Mouse (Mus musculus) small intestine, adult 2 months (tissue): ENCODE measurements around the gene Mup4. TPM values are rescaled to one million over a fixed set of nuclear protein-coding genes. Genes with fewer than 3 reads are reported as not detected.

Source experiments
- H3K27ac ChIP-seq: fragments of 200-500 bp; 2 replicates; pipeline ENCODE4 v1.5.1; 2012; ENCODE audit warnings: low read depth, low read length, control low read depth, inconsistent platforms; ENCODE audit not compliant: insufficient read depth
- H3K27me3 ChIP-seq: fragments of 200-500 bp; 2 replicates; pipeline ENCODE4 v1.6.1; 2012; ENCODE audit warnings: mild to moderate bottlenecking, moderate library complexity, low read length, inconsistent platforms; ENCODE audit not compliant: control insufficient read depth, insufficient read depth
- H3K36me3 ChIP-seq: fragments of 200-500 bp; 2 replicates; pipeline ENCODE4 v1.6.1; 2012; ENCODE audit warnings: mild to moderate bottlenecking, low read length, control low read depth, inconsistent platforms; ENCODE audit not compliant: control insufficient read depth, insufficient read depth
- H3K4me1 ChIP-seq: fragments of 200-500 bp; 2 replicates; pipeline ENCODE4 v1.6.1; 2012; ENCODE audit warnings: low read length, inconsistent platforms, mixed read lengths; ENCODE audit not compliant: control insufficient read depth, insufficient read depth, insufficient read length
- H3K4me3 ChIP-seq: fragments of 200-500 bp; 2 replicates; pipeline ENCODE4 v1.5.1; 2012; ENCODE audit warnings: low read depth, mild to moderate bottlenecking, control low read depth, inconsistent platforms, low read length, moderate library complexity
- CTCF ChIP-seq: fragments of 200-500 bp; IDR thresholded peaks from 2 replicates; pipeline ENCODE4 v1.5.1; 2012; ENCODE audit warnings: low read depth, mild to moderate bottlenecking, control low read depth, inconsistent platforms, low read length, moderate library complexity, mixed read lengths; ENCODE audit not compliant: insufficient replicate concordance, insufficient read length; ENCODE audit errors: extremely low read depth
- POLR2A ChIP-seq: fragments of 200-500 bp; IDR thresholded peaks from 2 replicates; pipeline ENCODE4 v1.6.1; 2012; ENCODE audit warnings: low read depth, mild to moderate bottlenecking, control low read depth, inconsistent platforms, low read length, moderate library complexity
- WGBS: fragments of 180-500 bp; shearing (Covaris S2); methylation state at CpG from one replicate; pipeline ENCODE4 v1.1.7; 2018; 5-methylcytosine and 5-hydroxymethylcytosine counted together
- polyA plus RNA-seq: library from polyadenylated mRNA; depleted of rRNA; stranded (reverse); fragments of >200 nt; gene quantifications from 2 replicates; pipeline ENCODE4 v1.2.3, GENCODE M21; 2012; rRNA removed

Gene Mup4
- polyA plus RNA-seq, 1 experiment = not detected

DNA sequence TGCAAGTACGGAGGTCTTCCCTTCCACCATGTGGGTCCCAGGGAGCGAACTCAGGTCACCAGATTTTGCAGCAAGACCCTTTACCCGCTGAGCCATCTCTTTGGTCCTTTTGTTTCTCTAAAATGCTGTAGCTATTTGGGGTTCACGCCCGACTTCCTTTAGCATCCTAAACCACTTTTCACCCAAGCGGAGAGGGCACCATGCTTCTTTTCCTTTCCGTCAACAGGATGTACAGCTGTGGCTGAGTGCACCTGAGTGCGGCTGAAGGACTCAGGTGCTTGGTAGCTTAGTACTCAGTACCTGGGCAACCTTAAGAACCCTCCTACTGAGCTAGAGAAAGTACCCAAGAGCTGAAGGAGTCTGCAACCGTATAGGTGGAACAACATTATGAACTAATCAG, 35.4 kb downstream of the Mup4 start:
- no peaks in the 10 kb centered on the region for H3K27me3 ChIP-seq
- no peak for TF ChIP-seq POLR2A
- H3K4me3 ChIP-seq = no peak overlapping the region
- H3K4me1 ChIP-seq = no peaks in the 10 kb centered on the region
- H3K36me3 ChIP-seq = no peaks in the 10 kb centered on the region
- 87% methylated on average over 9 of the region's 9 CpGs for WGBS
- no peak overlapping the region for H3K27ac ChIP-seq

DNA sequence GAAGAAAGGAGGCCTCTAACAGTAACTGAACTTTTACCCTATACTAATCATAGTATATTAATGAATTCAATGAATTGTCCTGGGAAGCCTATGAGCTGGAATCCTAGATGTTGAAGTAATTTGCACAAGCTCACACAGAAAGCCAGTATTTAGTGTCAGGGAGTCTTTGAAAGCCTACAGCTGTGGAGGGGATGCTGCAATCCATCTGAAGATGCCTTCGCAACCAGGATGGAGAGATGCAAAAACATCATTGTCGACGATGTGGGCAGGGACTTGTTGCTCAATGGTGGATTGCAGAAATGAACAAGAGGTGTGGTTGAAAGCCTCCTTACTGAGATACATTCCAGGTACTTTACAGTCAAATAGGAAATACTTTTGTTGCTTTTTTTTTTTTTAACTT, 42.5 kb downstream of the Mup4 start:
- WGBS = 89% methylated on average over 3 of the region's 3 CpGs

DNA sequence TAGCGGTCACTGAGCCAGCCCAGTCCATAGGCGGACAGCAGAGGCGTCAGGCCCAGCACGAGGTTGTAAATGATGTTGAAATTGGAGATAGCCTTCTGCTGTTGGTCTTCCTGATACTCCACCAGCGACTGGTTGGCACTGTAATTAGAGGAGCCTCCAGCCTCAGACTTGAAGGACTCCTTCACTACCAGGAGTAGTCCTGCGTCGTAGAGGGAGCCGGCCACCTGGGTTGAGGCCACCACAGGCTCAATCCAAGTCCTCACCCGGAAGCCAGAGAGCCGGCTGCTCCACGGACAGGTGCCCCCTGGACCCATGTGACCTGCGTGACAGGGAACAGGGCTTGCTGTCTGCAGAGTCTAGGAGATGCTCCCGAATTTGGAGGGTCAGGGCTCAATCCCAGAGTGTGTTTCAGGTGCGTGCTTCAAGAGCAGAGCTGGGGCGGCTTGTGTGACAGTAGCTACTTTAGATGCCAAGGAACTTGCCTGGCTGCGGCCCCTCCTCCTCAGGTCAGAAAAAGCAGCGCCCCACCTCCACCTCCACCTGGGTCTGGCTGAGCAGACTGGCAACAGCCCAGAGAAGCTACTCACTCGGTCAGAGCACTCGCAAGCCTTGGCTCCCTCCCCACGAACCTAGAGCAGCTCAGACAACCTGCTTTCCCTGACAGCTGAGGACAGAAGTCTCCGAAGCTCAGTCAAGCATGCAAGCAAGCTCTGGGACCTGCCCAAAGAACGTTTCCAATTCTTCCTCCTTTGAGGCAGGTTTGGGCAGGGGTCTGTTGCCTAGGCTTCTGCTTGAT, 45.7 kb downstream of the Mup4 start, which contains the start of gene Slc46a2:
Slc46a2 (minus strand) TSS at position 449 of the 796 bp plus-strand sequence.
- WGBS = 12% methylated on average over 22 of the region's 22 CpGs
- H3K36me3 ChIP-seq = no peaks in the 10 kb centered on the region
- no peak for TF ChIP-seq POLR2A
- TF ChIP-seq CTCF = no peak
- H3K27me3 ChIP-seq = no peaks in the 10 kb centered on the region; the same call in 1 of the 2 replicates
- H3K4me1 ChIP-seq = no peaks in the 10 kb centered on the region
- no peak within 1 kb of the TSS for H3K27ac ChIP-seq
- H3K4me3 ChIP-seq = no peak within 1 kb of the TSS

More for the DNA sequence above, 42.5 kb downstream of the Mup4 start:
- H3K36me3 ChIP-seq = no peaks in the 10 kb centered on the region
- no peak overlapping the region for H3K27ac ChIP-seq
- no peaks in the 10 kb centered on the region; the same call in 1 of the 2 replicates for H3K27me3 ChIP-seq
- H3K4me1 ChIP-seq = no peaks in the 10 kb centered on the region
- H3K4me3 ChIP-seq = no peak overlapping the region
- TF ChIP-seq POLR2A (no peak), CTCF (no peak)

DNA sequence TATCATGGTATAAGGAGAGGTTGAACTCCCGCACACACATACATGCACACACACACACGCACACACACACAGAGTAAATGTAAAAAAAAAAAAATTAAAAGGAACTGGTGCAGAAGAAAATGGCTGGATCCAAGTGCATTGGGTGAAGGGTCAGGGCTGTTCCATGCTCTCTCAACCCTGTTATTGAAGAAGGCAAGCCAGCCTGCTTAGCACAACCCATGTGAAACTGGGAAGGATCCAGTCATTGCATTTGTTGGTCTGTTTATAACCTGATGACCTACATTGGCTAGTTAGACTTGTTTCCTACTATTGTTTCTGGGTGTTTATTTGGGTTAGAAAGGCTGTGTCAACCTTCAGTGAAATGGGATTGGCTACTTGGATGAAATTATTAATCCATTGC, 51.7 kb downstream of the Mup4 start:
- H3K27ac ChIP-seq = no peak overlapping the region
- no peak overlapping the region for H3K4me3 ChIP-seq
- no peaks in the 10 kb centered on the region for H3K4me1 ChIP-seq
- WGBS = 94% methylated on average over 2 of the region's 2 CpGs
- H3K36me3 ChIP-seq = no peaks in the 10 kb centered on the region
- no peaks in the 10 kb centered on the region for H3K27me3 ChIP-seq
- no peak for TF ChIP-seq CTCF
- no peak for TF ChIP-seq POLR2A

DNA sequence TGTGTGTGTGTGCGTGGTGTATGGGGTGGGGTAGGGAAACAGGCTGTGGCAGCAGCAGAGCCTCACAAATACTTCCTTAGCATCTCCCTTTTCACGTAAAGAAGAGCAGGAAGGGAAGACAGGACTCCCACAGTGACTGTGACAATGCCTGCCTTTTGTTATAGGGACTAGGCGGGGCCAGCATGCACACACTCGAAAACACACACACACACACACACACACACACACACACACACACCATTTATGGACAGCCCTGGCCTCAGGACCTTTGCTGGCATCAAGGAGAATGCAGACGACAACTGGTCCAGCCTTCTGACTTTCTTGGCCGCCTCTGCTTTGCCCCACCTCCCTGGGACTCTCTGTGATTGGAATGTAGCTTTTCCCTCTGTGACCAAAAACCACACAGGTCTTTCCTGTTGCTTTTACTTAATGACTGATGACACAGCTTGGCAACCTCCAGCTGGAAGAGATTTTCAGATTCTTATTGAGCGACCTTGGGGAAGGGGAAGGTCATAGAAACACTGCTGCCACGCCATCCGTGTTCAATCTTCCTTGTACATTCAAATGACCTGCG, 52.8 kb downstream of the Mup4 start:
- no peaks in the 10 kb centered on the region for H3K4me1 ChIP-seq
- no peaks in the 10 kb centered on the region for H3K36me3 ChIP-seq
- H3K27ac ChIP-seq = no peak overlapping the region
- no peaks in the 10 kb centered on the region for H3K27me3 ChIP-seq
- no peak for TF ChIP-seq CTCF
- TF ChIP-seq POLR2A = no peak
- WGBS = 45% methylated on average over 10 of the region's 10 CpGs
- H3K4me3 ChIP-seq = no peak overlapping the region

DNA sequence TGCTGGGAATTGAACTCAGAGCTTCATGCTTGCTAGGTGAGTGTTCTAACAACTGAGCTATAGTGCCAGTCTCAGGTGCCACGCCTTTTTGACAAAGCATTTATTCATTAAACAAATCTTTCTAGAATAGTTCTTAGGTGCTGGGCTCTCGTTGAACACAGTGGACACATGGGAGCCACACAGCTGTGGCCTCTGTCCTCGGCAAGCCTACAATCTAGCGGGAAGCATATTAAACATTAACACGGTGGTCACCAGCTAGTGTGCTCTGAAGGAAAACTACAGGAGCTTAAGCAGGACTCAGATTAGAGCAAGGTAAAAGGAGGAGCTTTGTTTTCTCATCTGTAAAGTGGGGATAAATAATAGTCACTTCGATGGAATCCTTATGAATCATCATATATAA, 53.4 kb downstream of the Mup4 start:
- H3K4me1 ChIP-seq = no peaks in the 10 kb centered on the region
- H3K27ac ChIP-seq = no peak overlapping the region
- no peak overlapping the region for H3K4me3 ChIP-seq
- H3K36me3 ChIP-seq = no peaks in the 10 kb centered on the region
- 44% methylated on average over 6 of the region's 6 CpGs for WGBS
- TF ChIP-seq POLR2A (no peak), CTCF (no peak)
- no peaks in the 10 kb centered on the region for H3K27me3 ChIP-seq

Other genes with a start within 250 kb of the Mup4 start
- 1.8 and 4.1 TPM in 2 replicates for gene Inip, start 159.1 kb downstream of the Mup4 start, polyA plus RNA-seq
- gene Snx30, start 154.9 kb downstream of the Mup4 start, polyA plus RNA-seq = 0.74 and 0.75 TPM in 2 replicates
- gene Slc46a2, start 45.7 kb downstream of the Mup4 start, polyA plus RNA-seq = not detected in 2 replicates
- not detected in 2 replicates for gene Mup6, start 3.6 kb upstream of the Mup4 start, polyA plus RNA-seq
- not detected in 2 replicates for gene Mup7, start 109.8 kb upstream of the Mup4 start, polyA plus RNA-seq
- gene Mup2, start 193.6 kb upstream of the Mup4 start, polyA plus RNA-seq = not detected in 2 replicates